Mouse (Mus musculus) spleen, adult 2 months (tissue): ENCODE data around the gene Sbno2.

Source experiments
- CTCF ChIP-seq: fragments of 200-500 bp; IDR thresholded peaks from 2 replicates; pipeline ENCODE4 v1.5.1; 2011; ENCODE audit warnings: mild to moderate bottlenecking, inconsistent platforms; ENCODE audit not compliant: insufficient read depth, insufficient read length, insufficient replicate concordance; ENCODE audit errors: extremely low read depth
- POLR2A ChIP-seq: fragments of 200-500 bp; IDR thresholded peaks from 2 replicates; pipeline ENCODE4 v1.6.1; 2011; ENCODE audit warnings: low read depth, low read length, inconsistent platforms

DNA sequence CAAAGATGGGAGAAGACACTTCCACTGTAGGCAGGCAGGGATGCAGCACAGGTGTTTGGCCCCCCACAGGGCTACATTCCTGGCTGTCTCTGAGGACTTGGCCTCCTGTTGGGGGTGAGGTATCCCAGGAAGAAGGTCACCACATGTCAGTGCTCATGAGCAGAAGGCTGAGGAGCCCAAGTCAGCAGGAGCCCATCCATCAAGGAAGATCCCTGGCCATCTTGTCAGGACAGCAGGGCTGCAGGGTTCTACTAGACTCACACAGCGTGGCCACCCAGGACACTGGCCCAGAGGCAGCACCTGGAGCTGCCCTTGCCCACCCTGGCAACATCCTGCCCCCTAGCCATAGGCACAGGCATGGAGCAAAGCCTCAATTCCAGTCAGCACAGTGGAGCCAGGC is 29.4 kb downstream of the Sbno2 start:
- TF ChIP-seq POLR2A (no peak), CTCF (no peak)
